Mouse (Mus musculus) cerebellum, postnatal 10 days (tissue): ENCODE results near the gene 2010111I01Rik.
"Not testable (repeated sequence)": the region's sequence is repeated elsewhere in the genome, so short reads cannot be mapped to it uniquely, and the experiment has no call there.

Experiments used
- DNase-seq, 2 experiments: peaks; one replicate each; pipeline ENCODE4 v3.0.0; 2021; ENCODE audit warnings: mixed read lengths in 2 of 2

2010111I01Rik gene

GRCm38 (mm10) chr13:63324978-63325848 lies 360.5 kb downstream of the 2010111I01Rik start:
- no peak for DNase-seq

- no peak for DNase-seq
Measured at GRCm38 (mm10) chr13:63326015-63326414, 361.3 kb downstream of the 2010111I01Rik start.

- peak in 1 of 2 experiments; percentile 36 for DNase-seq
Measured at GRCm38 (mm10) chr13:63330236-63330860, 365.7 kb downstream of the 2010111I01Rik start.

GRCm38 (mm10) chr13:63331379-63331778 lies 366.7 kb downstream of the 2010111I01Rik start:
- DNase-seq: peak; percentile 78 to 82

GRCm38 (mm10) chr13:63332576-63333300 lies 368.0 kb downstream of the 2010111I01Rik start:
- DNase-seq: peak; percentile 75 to 82

GRCm38 (mm10) chr13:63335421-63336134 lies 370.9 kb downstream of the 2010111I01Rik start:
- peak; percentile 54 to 68 for DNase-seq

GRCm38 (mm10) chr13:63336335-63336734 lies 371.6 kb downstream of the 2010111I01Rik start:
- peak in 1 of 2 experiments; percentile 48 for DNase-seq

GRCm38 (mm10) chr13:63337239-63337960 lies 372.7 kb downstream of the 2010111I01Rik start:
- no peak for DNase-seq

- no peak for DNase-seq
Measured at GRCm38 (mm10) chr13:63339946-63340345, 375.3 kb downstream of the 2010111I01Rik start.

GRCm38 (mm10) chr13:63342781-63343180 lies 378.1 kb downstream of the 2010111I01Rik start:
- no peak for DNase-seq

- no peak for DNase-seq
Measured at GRCm38 (mm10) chr13:63344481-63344880, 379.8 kb downstream of the 2010111I01Rik start.

- DNase-seq: no peak
Measured at GRCm38 (mm10) chr13:63345476-63346225, 381.0 kb downstream of the 2010111I01Rik start.

GRCm38 (mm10) chr13:63347639-63348038 lies 382.9 kb downstream of the 2010111I01Rik start:
- DNase-seq: no peak

GRCm38 (mm10) chr13:63350076-63350475 lies 385.4 kb downstream of the 2010111I01Rik start:
- DNase-seq: no peak

- not testable (repeated sequence) for DNase-seq
Measured at GRCm38 (mm10) chr13:63353312-63353711, 388.6 kb downstream of the 2010111I01Rik start.

- no peak for DNase-seq
Measured at GRCm38 (mm10) chr13:63356101-63356500, 391.4 kb downstream of the 2010111I01Rik start.

- DNase-seq: peak; percentile 82 to 85
Measured at GRCm38 (mm10) chr13:63356558-63356957, 391.9 kb downstream of the 2010111I01Rik start.

GRCm38 (mm10) chr13:63359393-63359792 lies 394.7 kb downstream of the 2010111I01Rik start:
- no peak for DNase-seq

GRCm38 (mm10) chr13:63360111-63360885 lies 395.6 kb downstream of the 2010111I01Rik start:
- DNase-seq: no peak

- DNase-seq: no peak
Measured at GRCm38 (mm10) chr13:63361755-63362154, 397.1 kb downstream of the 2010111I01Rik start.
